Mouse (Mus musculus) hindlimb bud, embryonic 11.5 days (tissue): ENCODE data around the gene Tmod1.

Experiments used
- DNase-seq: peaks from one replicate; pipeline ENCODE4 v3.0.0-alpha.2; 2012; ENCODE audit warnings: low read depth, low spot score; ENCODE audit errors: extremely low spot score

The Tmod1 gene

DNA sequence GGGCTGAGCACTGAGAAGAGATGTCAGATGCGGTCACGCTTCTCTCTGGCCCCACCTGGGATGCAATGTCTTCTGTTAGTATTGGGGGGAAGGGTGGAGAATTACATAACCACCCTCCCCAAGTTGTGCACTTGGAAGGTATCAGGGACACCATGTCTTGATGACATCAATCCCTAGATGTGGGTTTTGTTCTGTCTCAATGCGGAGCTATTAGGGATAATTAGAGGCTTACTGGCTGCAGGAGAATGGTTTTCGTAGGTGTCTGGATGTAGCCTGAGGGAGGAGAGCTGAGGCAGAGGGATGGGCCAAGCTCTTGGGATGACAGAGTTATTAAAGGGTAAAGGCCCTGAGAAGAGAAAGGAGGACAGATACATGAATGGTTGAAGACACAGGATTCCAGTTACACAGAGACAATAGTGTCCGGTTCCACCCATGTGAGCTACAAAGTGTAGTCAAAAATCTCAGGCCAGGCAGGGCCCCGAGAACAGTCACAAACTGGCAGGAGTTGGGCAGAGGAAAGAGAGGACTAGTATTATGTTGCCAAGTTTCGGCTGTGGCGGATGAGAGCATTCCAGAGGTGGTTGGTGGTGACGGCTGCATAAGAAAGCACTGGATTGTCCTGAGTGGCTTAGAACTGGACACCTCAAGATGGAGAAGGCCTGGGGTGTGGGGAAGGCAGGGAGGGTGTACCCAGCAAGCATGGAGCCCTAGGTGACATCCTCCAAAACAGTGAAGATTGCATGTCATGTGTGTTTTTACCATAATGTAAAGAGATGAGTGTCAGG lies 14.8 kb downstream of the Tmod1 start:
- DNase-seq, result no peak

DNA sequence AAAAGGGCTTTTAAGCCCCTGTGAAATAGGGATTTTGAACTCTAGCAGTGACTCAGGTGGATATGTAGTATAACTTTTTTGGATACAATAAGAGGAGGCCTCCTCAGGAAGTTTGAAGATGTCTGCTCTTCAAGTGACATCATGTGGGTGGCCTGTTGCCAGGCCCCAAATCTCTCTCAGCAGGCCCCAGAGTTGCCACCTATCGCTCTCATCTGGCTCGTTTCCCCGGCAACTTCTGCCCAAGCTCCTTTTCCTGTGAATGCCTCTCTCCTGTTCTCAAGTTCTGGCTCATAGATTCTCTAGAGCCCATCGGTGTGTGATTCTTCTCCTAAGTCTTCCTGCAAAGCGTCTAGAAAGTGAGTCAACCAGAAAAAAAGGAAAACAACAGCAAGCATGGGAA lies 17.4 kb downstream of the Tmod1 start:
- DNase-seq, result no peak

DNA sequence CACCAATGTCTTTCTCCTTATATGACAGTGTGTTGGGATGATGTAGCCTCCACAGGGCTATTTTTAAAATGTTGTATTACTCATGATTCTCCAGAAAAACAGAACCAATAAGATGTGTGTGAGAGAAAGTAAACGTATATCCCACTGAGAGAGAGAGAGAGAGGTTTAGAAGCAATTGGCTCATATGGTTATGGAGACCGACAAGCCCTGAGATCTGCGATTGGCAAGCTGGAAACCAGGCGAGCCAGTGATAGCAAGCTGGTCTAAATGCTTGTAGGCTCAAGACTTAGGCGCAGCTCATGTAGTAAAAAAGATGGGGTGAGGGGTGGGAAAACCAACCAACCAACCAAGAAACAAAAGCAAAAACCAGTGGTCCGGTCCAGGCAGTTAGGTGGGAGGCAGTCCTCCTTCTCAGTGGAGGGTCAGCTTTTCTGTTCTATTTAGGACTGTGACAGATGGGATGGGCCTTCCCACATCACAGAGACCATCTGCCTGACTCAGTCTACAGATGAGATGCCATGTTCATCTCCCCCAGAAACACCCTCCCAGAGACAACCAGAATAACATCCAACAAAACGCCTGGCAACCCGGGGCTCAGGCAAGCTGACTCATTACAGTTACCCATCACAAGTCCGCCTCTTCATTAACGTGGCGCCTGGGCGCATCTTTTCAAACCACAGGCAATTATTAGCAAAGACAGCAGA lies 22.7 kb downstream of the Tmod1 start:
- no peak for DNase-seq

DNA sequence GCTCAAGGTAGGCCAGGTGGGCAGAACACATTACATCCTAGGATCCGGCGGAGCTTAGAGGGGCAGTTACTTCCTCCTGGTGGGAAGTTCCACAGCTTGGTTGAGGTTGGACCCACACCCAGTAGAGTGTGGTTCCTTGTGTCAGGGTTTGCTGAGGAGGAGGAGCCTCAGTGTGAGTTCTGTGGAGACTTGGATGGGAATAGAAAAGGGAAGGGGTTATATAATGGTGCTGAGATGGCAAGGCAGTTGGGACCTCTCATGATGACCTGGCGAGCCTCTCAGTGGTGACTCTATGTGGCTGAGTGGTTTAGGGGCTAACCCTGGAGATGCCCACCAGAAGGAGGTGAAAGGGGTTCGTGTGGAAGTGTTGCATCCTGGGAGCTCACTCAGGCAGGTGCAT lies 25.1 kb downstream of the Tmod1 start:
- DNase-seq, result no peak

DNA sequence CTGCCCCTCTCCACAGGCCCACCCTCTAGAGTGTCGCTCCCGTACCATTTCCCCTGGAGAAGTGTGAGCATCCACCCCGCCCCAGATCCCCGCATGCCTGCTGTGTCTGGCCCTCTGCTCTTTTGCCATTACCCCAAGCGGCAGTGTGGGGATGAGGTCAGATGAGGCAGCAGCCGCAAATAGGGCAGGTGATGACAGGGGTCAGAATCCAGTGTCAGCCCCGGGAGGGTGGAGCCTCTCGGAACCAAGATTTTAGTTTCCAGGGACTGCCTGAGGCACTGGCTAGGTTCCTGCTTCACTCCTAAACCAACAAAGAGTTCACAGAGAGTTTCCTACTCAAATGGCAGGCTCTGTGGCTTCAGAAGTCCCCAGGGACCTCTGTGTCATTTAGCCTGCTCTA lies 25.5 kb downstream of the Tmod1 start:
- no peak for DNase-seq

DNA sequence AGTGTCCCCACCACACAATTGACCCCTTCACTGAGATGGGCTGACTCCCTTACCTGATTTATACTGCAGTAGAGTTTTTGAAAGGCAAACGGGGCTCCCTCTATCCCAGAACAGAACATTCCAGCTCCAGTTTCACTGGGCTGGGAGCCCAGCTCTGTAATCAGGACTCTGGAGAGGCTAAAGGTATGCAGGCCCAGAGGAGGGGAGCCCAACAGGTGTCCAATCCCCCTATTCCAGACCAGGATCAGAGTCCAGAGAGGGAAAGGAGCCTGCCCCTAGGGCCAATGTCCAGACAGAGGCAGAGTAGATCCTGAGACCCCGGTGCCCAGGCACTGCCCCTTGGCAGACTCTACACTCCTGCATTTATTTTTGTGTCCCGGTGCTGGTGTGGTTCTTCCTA lies 26.2 kb downstream of the Tmod1 start:
- DNase-seq, result no peak

DNA sequence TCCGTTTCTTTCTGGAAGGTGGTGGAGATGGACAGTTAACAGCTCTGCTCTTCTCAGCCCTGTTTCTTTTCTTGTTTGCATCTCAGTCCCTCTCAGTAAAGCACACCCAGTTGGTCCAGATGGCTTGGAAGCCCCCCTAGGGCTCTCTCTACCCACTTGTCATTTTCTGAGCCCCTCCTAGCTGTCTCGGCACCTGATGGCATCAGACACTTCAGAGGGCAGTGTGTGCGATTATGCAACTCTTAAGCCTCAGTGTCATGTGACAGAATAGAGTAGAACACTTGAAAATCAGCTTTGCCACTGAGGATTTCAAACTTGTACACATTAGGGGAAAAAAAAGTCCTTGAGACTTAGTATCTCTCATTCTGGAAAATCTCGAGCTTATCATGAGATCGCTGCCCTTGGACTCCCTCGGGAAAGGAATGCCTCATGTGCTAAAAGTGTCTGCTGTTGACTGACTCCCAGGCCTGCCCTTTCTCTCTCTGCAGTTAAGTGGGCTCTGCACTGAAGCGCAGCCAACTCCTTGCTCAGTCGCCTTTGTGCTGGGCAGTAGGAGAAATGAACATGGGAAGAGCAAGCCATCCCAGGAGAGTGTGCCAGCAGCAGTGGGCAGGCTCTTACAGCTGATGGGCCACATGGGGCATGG lies 27.1 kb downstream of the Tmod1 start:
- DNase-seq, result no peak

DNA sequence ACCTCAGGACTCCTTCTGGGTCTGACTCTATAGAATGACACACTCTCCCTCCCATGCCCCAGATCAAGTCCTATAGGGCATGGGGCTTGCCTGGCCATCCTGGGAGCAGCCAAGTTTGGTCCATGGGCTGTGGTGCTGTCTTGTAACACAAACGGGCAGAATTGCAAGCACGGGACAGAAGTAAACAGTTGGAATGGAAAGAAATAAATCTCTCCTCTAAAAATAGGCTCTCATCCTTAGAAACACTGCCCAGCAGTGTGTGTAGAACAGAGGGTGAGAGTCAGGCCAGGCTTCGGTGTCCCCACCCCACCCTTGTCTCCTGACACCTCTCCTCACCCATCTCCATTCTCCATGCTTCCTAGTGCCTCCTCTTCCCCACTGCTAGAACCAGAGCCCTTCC lies 29.3 kb downstream of the Tmod1 start:
- DNase-seq, result no peak

DNA sequence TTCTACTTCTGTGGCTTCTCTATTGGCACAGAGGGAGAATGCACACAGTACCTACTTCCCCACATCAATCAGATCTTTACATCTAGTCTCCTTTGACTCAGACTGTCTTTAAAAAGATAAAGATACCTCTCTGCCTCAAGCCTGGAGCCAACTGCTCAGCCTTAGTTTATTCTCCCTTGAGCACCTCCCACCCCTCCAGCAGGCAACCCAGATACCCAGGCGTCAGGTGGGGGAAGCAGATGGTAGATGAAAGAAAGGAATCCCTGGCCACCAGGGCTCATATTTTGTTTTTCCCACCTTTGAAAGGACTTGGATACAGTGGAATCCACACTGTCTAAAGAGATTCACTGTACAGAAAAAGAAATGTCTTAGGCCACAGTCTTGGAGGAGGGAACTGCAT lies 29.8 kb downstream of the Tmod1 start:
- DNase-seq, result no peak

DNA sequence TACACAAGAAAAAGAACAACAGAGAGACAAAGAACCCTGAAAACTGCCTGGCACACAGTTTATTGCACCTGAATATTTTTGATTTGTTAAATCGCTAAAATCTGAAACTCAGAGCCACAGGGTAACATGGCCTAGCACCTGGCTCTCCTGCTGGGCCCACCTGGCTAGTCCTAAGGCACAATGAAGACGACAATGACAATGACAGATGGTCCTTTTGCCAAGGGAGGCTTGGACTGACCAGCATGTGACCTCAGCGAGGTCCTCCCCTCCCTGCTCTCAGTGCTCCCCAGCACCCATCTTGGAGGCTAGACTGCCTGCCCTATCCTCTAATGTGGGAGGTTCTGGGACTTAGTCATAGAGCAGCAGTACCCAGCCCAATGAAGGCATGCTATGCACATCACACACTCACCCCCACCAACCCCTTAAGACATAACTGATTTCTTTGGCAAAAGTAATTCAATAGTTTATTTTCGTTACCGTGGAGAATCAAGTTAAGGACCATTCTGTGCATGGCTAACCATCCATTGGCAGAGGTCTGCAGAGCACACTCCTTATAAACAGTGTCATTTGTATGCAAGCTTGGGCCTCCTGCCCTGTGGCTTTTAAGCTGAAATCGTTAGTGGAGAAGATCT lies 31.2 kb downstream of the Tmod1 start:
- DNase-seq, result no peak

DNA sequence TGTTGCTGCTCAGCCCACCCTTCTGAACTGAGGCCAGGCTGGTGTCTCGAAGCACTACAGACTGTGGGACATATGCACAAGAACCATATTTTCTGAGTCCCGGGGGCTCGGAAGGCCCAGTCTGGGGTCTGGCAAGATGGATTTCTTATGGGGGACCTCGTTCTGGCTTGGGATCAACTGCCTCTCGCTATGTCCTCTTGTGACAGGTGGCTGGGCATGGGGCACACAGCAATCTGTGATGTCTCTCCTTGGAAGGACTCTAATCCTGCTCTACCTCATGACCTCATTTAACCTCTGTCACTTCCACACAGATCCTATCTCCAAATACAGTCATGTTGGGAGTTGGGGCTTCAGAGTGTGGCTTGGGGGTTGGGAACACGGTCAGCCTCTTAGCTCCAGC lies 33.9 kb downstream of the Tmod1 start:
- no peak for DNase-seq

DNA sequence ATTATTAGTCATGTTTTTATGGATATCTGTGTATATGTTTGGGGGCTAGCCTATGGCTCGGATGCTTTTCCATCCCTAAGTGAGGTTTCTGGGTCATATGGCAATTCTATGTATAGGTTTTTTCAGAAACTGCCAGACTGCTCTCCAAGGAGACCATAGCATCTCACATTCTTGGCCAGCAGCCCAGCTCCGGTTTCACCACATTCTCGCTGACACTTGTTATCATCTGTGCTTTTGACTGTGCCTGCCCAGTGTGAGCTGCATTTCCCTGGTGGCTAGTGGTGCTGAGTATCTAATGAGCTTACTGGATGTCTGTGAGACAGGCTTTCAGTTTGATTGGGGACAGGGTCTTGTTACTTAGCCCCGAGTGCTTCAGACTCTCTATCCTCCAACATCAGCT lies 35.0 kb downstream of the Tmod1 start:
- DNase-seq, result no peak

DNA sequence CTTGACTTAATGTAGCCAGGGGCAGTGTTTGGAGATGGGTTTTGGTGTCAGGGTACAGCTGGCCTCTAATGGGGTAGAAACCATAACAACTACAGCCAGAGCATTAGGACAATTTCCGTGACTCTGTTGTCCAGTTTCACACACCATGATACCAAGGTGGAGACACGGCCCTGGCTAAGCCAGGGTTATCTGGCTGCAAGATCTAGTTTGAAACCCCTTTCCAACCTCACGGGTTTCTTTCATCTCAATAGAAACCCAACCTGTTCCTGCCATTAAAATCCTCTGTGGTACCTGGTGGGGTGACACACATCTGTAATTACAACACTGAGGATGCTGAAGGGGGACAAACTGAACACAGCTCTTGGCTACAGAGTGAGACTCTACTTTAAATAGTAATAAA lies 36.9 kb downstream of the Tmod1 start:
- no peak for DNase-seq

DNA sequence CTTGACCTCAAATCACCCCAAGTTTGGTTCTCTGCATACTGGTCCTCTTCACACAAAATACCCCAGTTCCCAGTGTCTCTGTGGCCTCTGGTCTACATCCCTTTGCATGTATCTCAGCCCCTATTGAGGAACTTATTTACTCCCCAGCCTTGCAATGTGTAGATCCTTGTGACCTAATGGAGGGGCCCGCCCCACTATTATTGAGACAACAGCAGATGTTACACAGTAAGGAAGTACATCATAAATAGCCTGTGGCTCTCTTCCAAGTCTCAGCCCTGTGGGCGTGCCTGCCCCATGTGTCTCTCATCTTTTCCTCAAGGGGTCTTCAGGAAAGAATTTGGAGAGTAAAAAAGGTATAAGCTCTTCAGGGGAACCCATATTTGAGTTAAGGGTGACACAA lies 38.2 kb downstream of the Tmod1 start:
- DNase-seq, result no peak

DNA sequence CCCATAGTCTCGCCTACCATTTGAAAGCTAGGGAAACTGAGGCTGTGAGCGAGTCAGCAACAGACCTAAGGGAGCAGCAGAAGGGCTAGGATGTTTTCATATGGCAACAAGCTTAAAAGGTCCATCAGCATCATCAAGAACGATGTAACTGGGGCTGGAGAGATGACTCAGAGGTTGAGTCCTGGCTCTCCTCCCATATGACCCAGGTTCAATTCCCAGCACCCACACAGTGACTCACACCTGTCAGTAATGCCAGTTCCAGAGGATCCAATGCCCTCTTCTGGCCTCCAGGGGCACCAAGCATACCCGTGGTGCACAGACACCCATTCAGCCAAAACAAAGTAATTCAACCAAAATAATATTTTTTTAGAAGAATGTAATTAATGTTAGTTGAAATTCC lies 41.5 kb downstream of the Tmod1 start:
- no peak for DNase-seq

DNA sequence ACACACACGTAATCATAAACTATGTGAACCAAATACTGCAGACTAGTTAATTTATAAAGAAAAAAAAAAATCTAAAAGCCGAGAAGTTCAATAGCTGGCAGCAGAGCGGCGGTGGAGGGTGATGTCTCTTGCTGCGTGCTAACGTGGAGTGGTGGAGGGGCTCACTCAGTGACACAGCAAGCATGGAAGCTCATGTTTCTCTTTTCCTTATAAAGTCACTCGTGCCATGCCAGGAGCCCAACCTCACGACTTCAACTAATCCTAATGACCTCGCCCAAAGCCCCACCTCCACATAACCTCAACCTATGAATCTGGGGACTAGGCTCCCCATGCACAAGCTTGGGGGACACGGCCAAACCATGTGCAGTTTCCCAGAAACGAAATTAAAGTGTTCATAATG lies 43.8 kb downstream of the Tmod1 start:
- DNase-seq, result no peak

DNA sequence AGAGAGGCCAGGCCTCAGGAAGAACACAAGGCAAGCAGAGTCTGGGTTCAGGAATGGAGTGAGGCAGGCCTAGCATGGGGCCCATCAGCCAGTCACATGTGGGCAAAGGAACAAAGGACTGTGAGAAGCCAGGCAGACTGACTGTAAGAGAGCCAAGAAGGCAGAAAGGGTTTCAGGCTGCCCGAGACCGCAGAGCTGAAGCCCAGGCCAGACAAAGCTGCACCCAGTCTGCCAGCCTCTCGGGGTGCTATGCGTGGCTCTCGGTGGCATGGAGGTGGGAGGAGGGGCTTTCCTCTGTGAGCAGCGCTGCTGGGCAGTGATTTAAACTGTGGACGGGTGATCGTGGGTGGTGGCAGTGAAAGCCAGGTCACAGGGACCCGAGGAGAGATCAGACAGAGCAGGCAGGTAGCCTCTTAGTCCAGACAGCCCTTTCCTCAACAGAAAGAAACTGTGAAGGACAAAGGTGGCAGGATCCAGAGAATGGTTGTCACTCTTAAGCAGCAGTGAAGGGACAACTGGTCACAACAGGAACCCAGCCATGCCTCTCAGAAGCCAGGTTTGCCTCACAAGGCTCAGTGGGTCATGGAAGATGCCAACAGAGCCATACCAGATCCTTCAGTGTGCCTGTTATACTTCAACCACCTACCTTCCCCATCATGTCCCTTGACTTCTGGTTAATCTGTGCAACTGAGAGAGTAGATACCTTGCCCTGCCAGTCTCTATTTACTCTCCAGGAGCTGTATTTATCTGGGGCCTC lies 45.9 kb downstream of the Tmod1 start:
- DNase-seq, result no peak

DNA sequence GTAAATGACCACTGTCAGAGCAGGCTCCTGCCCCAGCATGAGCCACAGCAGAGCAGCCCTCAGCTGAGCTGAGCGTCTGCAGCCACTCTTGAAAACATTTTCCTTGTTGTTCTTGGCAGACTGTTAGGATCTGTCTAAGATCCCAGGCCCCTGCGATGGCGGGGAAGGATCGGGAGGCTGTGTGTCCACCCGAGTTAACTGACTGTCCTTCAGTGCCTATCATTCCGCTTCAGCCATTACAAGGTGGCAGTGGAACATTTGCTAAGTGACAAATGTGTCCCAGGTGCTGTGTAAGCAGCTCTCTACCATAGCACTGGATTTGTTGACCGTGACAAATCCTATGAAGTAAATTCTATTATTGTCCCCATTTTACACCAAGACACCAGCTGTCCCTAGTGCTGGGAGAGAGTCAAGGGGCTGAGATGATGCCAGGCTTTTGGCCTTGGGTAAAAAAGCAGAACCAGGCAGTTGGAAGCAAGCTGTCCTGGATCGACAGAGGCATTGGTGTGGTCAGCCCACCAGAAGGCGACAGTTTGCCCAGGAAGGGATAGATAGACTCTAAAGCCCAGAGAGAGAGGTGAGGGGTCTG lies 46.6 kb downstream of the Tmod1 start:
- no peak for DNase-seq

DNA sequence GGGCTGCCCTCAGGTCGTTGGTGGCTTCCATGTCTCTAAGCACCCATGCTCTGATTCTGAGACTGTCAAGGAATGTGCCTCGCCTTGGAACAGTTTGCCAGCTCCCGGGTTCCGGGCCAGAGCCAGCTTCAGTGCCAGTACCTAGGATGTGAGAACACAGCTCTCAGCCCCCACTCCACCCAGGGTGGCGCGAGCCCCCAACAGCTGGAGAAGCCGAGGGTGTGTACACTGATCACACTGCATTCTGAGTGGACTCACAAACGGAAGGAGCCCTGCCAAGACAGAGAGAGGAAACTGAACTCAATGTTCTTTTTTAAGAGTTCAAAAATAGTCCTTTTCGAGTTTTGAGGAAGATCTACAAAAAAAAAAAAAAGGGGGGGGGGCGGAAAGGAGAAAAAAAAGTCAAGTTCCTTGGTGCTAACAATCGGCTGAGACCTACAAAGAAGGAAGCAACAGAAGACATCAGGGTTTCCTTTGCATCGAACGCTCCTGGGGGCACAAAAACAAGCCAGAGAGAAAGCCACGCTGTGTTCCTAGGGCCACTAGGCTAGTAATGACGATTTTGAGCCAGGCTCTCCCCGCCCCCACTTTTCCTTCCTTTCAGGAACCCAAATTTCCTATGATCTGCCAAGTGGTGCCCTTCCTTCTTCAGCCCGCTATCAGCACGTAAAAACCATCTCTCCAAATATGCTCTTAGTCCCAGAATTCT lies 48.1 kb downstream of the Tmod1 start:
- no peak for DNase-seq

DNA sequence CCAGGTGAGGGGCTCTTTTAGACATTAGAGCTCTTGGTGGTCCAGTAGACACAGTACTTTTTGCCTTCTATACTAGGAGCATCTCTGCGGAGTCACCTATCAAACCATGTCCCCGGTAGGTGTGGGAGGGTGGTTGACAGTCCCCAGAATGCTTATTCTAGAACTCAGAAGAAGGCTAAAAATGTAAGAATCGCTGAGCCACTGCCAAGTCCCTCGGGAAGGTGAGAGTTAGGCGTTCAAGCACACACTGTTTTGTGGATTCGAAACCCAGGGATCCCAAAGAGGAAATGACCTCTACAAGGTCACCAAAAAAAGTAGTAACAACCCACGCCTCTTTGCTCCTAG lies 48.7 kb downstream of the Tmod1 start:
- DNase-seq, result no peak
